Mouse (Mus musculus) embryonic facial prominence, embryonic 13.5 days (tissue): ENCODE measurements around the gene Ces1d. TPM values are rescaled to one million over a fixed set of nuclear protein-coding genes. Genes with fewer than 3 reads are reported as not detected.
"Not testable (repeated sequence)": the region's sequence is repeated elsewhere in the genome, so short reads cannot be mapped to it uniquely, and the experiment has no call there.

ENCODE experiments used
- ATAC-seq: fragments of 200-750 bp; cut with Nextera tagmentation; 2 replicates; pipeline ENCODE4 v1.8.0; 2017; ENCODE audit warnings: low read depth; ENCODE audit not compliant: insufficient number of reproducible peaks, insufficient read depth, low FRiP score, low TSS enrichment
- H3K27ac ChIP-seq: fragments of 300-500 bp; sonication (generic); 2 replicates; pipeline ENCODE4 v1.5.1; 2015; ENCODE audit warnings: moderate library complexity, mild to moderate bottlenecking, inconsistent platforms
- H3K27me3 ChIP-seq: fragments of 300-500 bp; sonication (generic); 2 replicates; pipeline ENCODE4 v1.6.1; 2015; ENCODE audit warnings: mild to moderate bottlenecking, inconsistent platforms
- H3K36me3 ChIP-seq: fragments of 300-500 bp; sonication (generic); 2 replicates; pipeline ENCODE4 v1.6.1; 2015; ENCODE audit warnings: mild to moderate bottlenecking, inconsistent platforms
- H3K4me1 ChIP-seq: fragments of 300-500 bp; sonication (generic); 2 replicates; pipeline ENCODE4 v1.6.1; 2015; ENCODE audit warnings: inconsistent platforms
- H3K4me2 ChIP-seq: fragments of 300-500 bp; sonication (generic); 2 replicates; pipeline ENCODE4 v1.6.1; 2015; ENCODE audit warnings: moderate library complexity, mild to moderate bottlenecking, inconsistent platforms
- H3K4me3 ChIP-seq: fragments of 300-500 bp; sonication (generic); 2 replicates; pipeline ENCODE4 v1.5.1; 2015; ENCODE audit warnings: mild to moderate bottlenecking, inconsistent platforms
- H3K9ac ChIP-seq: fragments of 300-500 bp; sonication (generic); 2 replicates; pipeline ENCODE4 v1.6.1; 2015; ENCODE audit warnings: mild to moderate bottlenecking, inconsistent platforms
- H3K9me3 ChIP-seq: fragments of 300-500 bp; sonication (generic); 2 replicates; pipeline ENCODE4 v1.6.1; 2016; ENCODE audit warnings: inconsistent platforms
- WGBS: fragments of 180-500 bp; shearing (Covaris S2); methylation state at CpG from one replicate; pipeline ENCODE4 v1.1.7; 2015; ENCODE audit warnings: mixed read lengths; 5-methylcytosine and 5-hydroxymethylcytosine counted together
- polyA plus RNA-seq: library from polyadenylated mRNA; unstranded; fragments of >200 nt; fragmentation: Nextera tagmentation; extraction: Ambion mirVana; gene quantifications from 2 replicates; pipeline ENCODE4 v1.2.1, GENCODE M21; 2015

Gene Ces1d
- polyA plus RNA-seq, 1 experiment from 2014 or later: 2.4 TPM

GRCm38 (mm10) chr8:93211091-93211490 lies 13.5 kb upstream of the Ces1d start:
- Histone ChIP-seq H3K4me3 (no peak overlapping the region), H3K9me3 (no peaks in the 10 kb centered on the region), H3K9ac (no peak overlapping the region), H3K27me3 (no peaks in the 10 kb centered on the region), H3K27ac (no peak overlapping the region), H3K4me1 (no peaks in the 10 kb centered on the region), H3K36me3 (no peaks in the 10 kb centered on the region), H3K4me2 (no peak overlapping the region)
- no peak for ATAC-seq

GRCm38 (mm10) chr8:93199146-93199545 lies 1.5 kb upstream of the Ces1d start:
- H3K4me3 ChIP-seq, H3K27ac ChIP-seq, H3K4me2 ChIP-seq, H3K36me3 ChIP-seq, H3K9ac ChIP-seq, H3K27me3 ChIP-seq, H3K4me1 ChIP-seq, H3K9me3 ChIP-seq, ATAC-seq: not testable (repeated sequence)
- 78% methylated on average over 7 of the region's 7 CpGs for WGBS

GRCm38 (mm10) chr8:93196436-93196835 lies 1.2 kb downstream of the Ces1d start:
- Histone ChIP-seq H3K9ac (no peak overlapping the region), H3K4me1 (no peaks in the 10 kb centered on the region), H3K4me3 (no peak overlapping the region), H3K27me3 (no peaks in the 10 kb centered on the region), H3K4me2 (no peak overlapping the region), H3K36me3 (no peaks in the 10 kb centered on the region), H3K27ac (no peak overlapping the region), H3K9me3 (no peaks in the 10 kb centered on the region)
- WGBS: 86% methylated on average over 5 of the region's 5 CpGs
- no peak for ATAC-seq

GRCm38 (mm10) chr8:93180581-93181129 lies 17.0 kb downstream of the Ces1d start:
- no peak overlapping the region for H3K27ac ChIP-seq
- no peak for ATAC-seq
- no peaks in the 10 kb centered on the region for H3K4me1 ChIP-seq
- WGBS: 61% methylated on average over 4 of the region's 4 CpGs
- no peak overlapping the region for H3K4me2 ChIP-seq
- H3K27me3 ChIP-seq: no peaks in the 10 kb centered on the region
- no peaks in the 10 kb centered on the region for H3K9me3 ChIP-seq
- H3K9ac ChIP-seq: no peak overlapping the region
- H3K36me3 ChIP-seq: no peaks in the 10 kb centered on the region
- H3K4me3 ChIP-seq: no peak overlapping the region

GRCm38 (mm10) chr8:93176593-93176992 lies 21.0 kb downstream of the Ces1d start:
- no peak for ATAC-seq
- WGBS: 32% methylated on average over 1 of the region's 1 CpGs
- Histone ChIP-seq H3K4me3 (no peak overlapping the region), H3K9ac (no peak overlapping the region), H3K4me1 (no peaks in the 10 kb centered on the region), H3K27ac (no peak overlapping the region), H3K4me2 (no peak overlapping the region), H3K36me3 (no peaks in the 10 kb centered on the region), H3K27me3 (no peaks in the 10 kb centered on the region), H3K9me3 (no peaks in the 10 kb centered on the region)

GRCm38 (mm10) chr8:93174554-93174953 lies 23.1 kb downstream of the Ces1d start:
- Histone ChIP-seq H3K36me3 (no peaks in the 10 kb centered on the region), H3K27ac (no peak overlapping the region), H3K4me3 (no peak overlapping the region), H3K9ac (no peak overlapping the region), H3K4me1 (no peaks in the 10 kb centered on the region), H3K4me2 (no peak overlapping the region), H3K9me3 (no peaks in the 10 kb centered on the region), H3K27me3 (no peaks in the 10 kb centered on the region)
- 85% methylated on average over 2 of the region's 2 CpGs for WGBS
- no peak for ATAC-seq

GRCm38 (mm10) chr8:93171846-93172590 lies 25.6 kb downstream of the Ces1d start:
- Histone ChIP-seq H3K4me2 (no peak overlapping the region), H3K27ac (no peak overlapping the region), H3K9me3 (no peaks in the 10 kb centered on the region), H3K36me3 (no peaks in the 10 kb centered on the region), H3K4me3 (no peak overlapping the region), H3K9ac (no peak overlapping the region), H3K27me3 (no peaks in the 10 kb centered on the region), H3K4me1 (no peaks in the 10 kb centered on the region)
- ATAC-seq: no peak
- WGBS: 60% methylated on average over 1 of the region's 1 CpGs

- WGBS: 88% methylated on average over 1 of the region's 1 CpGs
- H3K9ac ChIP-seq: no peak overlapping the region
- no peak for ATAC-seq
- H3K27ac ChIP-seq: no peak overlapping the region
- no peak overlapping the region for H3K4me3 ChIP-seq
- no peaks in the 10 kb centered on the region for H3K9me3 ChIP-seq
- H3K4me2 ChIP-seq: no peak overlapping the region
- H3K27me3 ChIP-seq: no peaks in the 10 kb centered on the region
- H3K36me3 ChIP-seq: no peaks in the 10 kb centered on the region
- H3K4me1 ChIP-seq: no peaks in the 10 kb centered on the region
Measured at GRCm38 (mm10) chr8:93163363-93163762, 34.3 kb downstream of the Ces1d start.

- ATAC-seq: no peak
- H3K9me3 ChIP-seq: no peaks in the 10 kb centered on the region
- H3K4me1 ChIP-seq: no peaks in the 10 kb centered on the region
- H3K4me3 ChIP-seq: no peak overlapping the region
- no peak overlapping the region for H3K27ac ChIP-seq
- H3K4me2 ChIP-seq: no peak overlapping the region
- 100% methylated on average over 1 of the region's 1 CpGs for whole genome bisulfite sequencing
- no peak overlapping the region for H3K9ac ChIP-seq
- no peaks in the 10 kb centered on the region for H3K27me3 ChIP-seq
- H3K36me3 ChIP-seq: no peaks in the 10 kb centered on the region
Measured at GRCm38 (mm10) chr8:93151401-93151800, 46.2 kb downstream of the Ces1d start.

- Histone ChIP-seq H3K9me3 (no peaks in the 10 kb centered on the region), H3K27me3 (no peaks in the 10 kb centered on the region), H3K4me3 (no peak overlapping the region), H3K9ac (no peak overlapping the region), H3K4me1 (no peaks in the 10 kb centered on the region), H3K36me3 (no peaks in the 10 kb centered on the region), H3K27ac (no peak overlapping the region), H3K4me2 (no peak overlapping the region)
- ATAC-seq: no peak
Measured at GRCm38 (mm10) chr8:93147331-93147730, 50.3 kb downstream of the Ces1d start.

- WGBS: 54% methylated on average over 1 of the region's 1 CpGs
- H3K27me3 ChIP-seq: no peaks in the 10 kb centered on the region
- H3K4me2 ChIP-seq: no peak overlapping the region
- H3K27ac ChIP-seq: no peak overlapping the region
- no peaks in the 10 kb centered on the region for H3K36me3 ChIP-seq
- H3K4me1 ChIP-seq: no peaks in the 10 kb centered on the region
- no peak overlapping the region for H3K9ac ChIP-seq
- no peaks in the 10 kb centered on the region for H3K9me3 ChIP-seq
- no peak for ATAC-seq
- H3K4me3 ChIP-seq: no peak overlapping the region
Measured at GRCm38 (mm10) chr8:93140696-93141095, 56.9 kb downstream of the Ces1d start.

GRCm38 (mm10) chr8:93132196-93132595 lies 65.4 kb downstream of the Ces1d start:
- no peak overlapping the region for H3K9ac ChIP-seq
- H3K27me3 ChIP-seq: no peaks in the 10 kb centered on the region
- H3K36me3 ChIP-seq: no peaks in the 10 kb centered on the region
- H3K4me2 ChIP-seq: no peak overlapping the region
- 85% methylated on average over 2 of the region's 2 CpGs for WGBS
- H3K4me3 ChIP-seq: no peak overlapping the region
- no peaks in the 10 kb centered on the region for H3K4me1 ChIP-seq
- H3K9me3 ChIP-seq: no peaks in the 10 kb centered on the region
- no peak for ATAC-seq
- no peak overlapping the region for H3K27ac ChIP-seq
